Mouse (Mus musculus): ENCODE results near the gene Il31. TPM values are rescaled to one million over a fixed set of nuclear protein-coding genes. Genes with fewer than 3 reads are reported as not detected.
"Not testable (repeated sequence)": the region's sequence is repeated elsewhere in the genome, so short reads cannot be mapped to it uniquely, and the experiment has no call there.

Gene Il31
- total and polyA plus RNA-seq, 2 experiments from 2014 or later, result not detected

- peak within 1 kb of the TSS; percentile 63 for H3K9ac ChIP-seq
- H3K9me3 ChIP-seq (ENCODE audit: low read length), result no peaks in the 10 kb centered on the region
- peak; percentile 98 for DNase-seq
- H3K4me3 ChIP-seq (ENCODE audit: low read depth, low read length), result peak within 1 kb of the TSS; percentile 90
- H3K4me2 ChIP-seq (ENCODE audit: low read depth), result peak within 1 kb of the TSS; percentile 80
- H3K27me3 ChIP-seq (ENCODE audit: insufficient read depth, low read length), result no peaks in the 10 kb centered on the region
- H3K27ac ChIP-seq (ENCODE audit: low read depth, low read length), result peak within 1 kb of the TSS; percentile 74
- H3K4me1 ChIP-seq (ENCODE audit: insufficient read depth), result peaks cover 12% of the 10 kb centered on the region
- peak; percentile 98 for ATAC-seq
- peak; percentile 22; the same call in 1 of the 2 replicates for TF ChIP-seq CTCF (IDR thresholded peaks at IDR 0.05; ENCODE audit: low read depth)
- peaks cover 20% of the 10 kb centered on the region for H3K36me3 ChIP-seq (ENCODE audit: insufficient read depth)
- WGBS, result 1% methylated on average over 79 of the region's 82 CpGs
These were observed 34.6 kb upstream of the Il31 start, which contains the start of gene Diablo for GRCm38 (mm10) chr5:123523692-123524392. TSS of gene Diablo (minus strand) at chr5:123524176.

GRCm38 (mm10) chr5:123522166-123522565 lies 32.9 kb upstream of the Il31 start:
- no peak overlapping the region for H3K4me2 ChIP-seq (ENCODE audit: low read depth)
- H3K9me3 ChIP-seq (ENCODE audit: low read length), result no peaks in the 10 kb centered on the region
- no peak overlapping the region for H3K27ac ChIP-seq (ENCODE audit: low read depth, low read length)
- peaks cover 12% of the 10 kb centered on the region for H3K4me1 ChIP-seq (ENCODE audit: insufficient read depth)
- H3K36me3 ChIP-seq (ENCODE audit: insufficient read depth), result peaks cover 18% of the 10 kb centered on the region
- no peaks in the 10 kb centered on the region for H3K27me3 ChIP-seq (ENCODE audit: insufficient read depth, low read length)
- no peak overlapping the region for H3K9ac ChIP-seq
- WGBS, result 90% methylated on average over 1 of the region's 1 CpGs
- DNase-seq (no peak), ATAC-seq (no peak)
- no peak for TF ChIP-seq CTCF (IDR thresholded peaks at IDR 0.05; ENCODE audit: low read depth)
- no peak overlapping the region for H3K4me3 ChIP-seq (ENCODE audit: low read depth, low read length)

GRCm38 (mm10) chr5:123521621-123522020 lies 32.3 kb upstream of the Il31 start:
- Histone ChIP-seq H3K9ac (no peak overlapping the region), H3K4me3 (ENCODE audit: low read depth, low read length) (no peak overlapping the region), H3K36me3 (ENCODE audit: insufficient read depth) (peaks cover 22% of the 10 kb centered on the region), H3K4me2 (ENCODE audit: low read depth) (no peak overlapping the region), H3K4me1 (ENCODE audit: insufficient read depth) (peaks cover 12% of the 10 kb centered on the region), H3K9me3 (ENCODE audit: low read length) (no peaks in the 10 kb centered on the region), H3K27me3 (ENCODE audit: insufficient read depth, low read length) (no peaks in the 10 kb centered on the region), H3K27ac (ENCODE audit: low read depth, low read length) (no peak overlapping the region)
- ATAC-seq (no peak), DNase-seq (no peak)
- 83% methylated on average over 1 of the region's 1 CpGs for WGBS
- no peak for TF ChIP-seq CTCF (IDR thresholded peaks at IDR 0.05; ENCODE audit: low read depth)

- Histone ChIP-seq H3K4me1 (ENCODE audit: insufficient read depth) (peaks cover 12% of the 10 kb centered on the region), H3K9ac (no peak overlapping the region), H3K27ac (ENCODE audit: low read depth, low read length) (no peak overlapping the region), H3K27me3 (ENCODE audit: insufficient read depth, low read length) (no peaks in the 10 kb centered on the region), H3K4me3 (ENCODE audit: low read depth, low read length) (no peak overlapping the region), H3K36me3 (ENCODE audit: insufficient read depth) (peaks cover 31% of the 10 kb centered on the region), H3K4me2 (ENCODE audit: low read depth) (no peak overlapping the region), H3K9me3 (ENCODE audit: low read length) (no peaks in the 10 kb centered on the region)
- WGBS, result 92% methylated on average over 9 of the region's 9 CpGs
- DNase-seq, result no peak
- no peak for ATAC-seq
- no peak for TF ChIP-seq CTCF (IDR thresholded peaks at IDR 0.05; ENCODE audit: low read depth)
These were observed 31.4 kb upstream of the Il31 start for GRCm38 (mm10) chr5:123520666-123521065.

- Histone ChIP-seq H3K4me3 (ENCODE audit: low read depth, low read length) (no peak overlapping the region), H3K9me3 (ENCODE audit: low read length) (no peaks in the 10 kb centered on the region), H3K27me3 (ENCODE audit: insufficient read depth, low read length) (no peaks in the 10 kb centered on the region), H3K9ac (no peak overlapping the region), H3K27ac (ENCODE audit: low read depth, low read length) (no peak overlapping the region), H3K36me3 (ENCODE audit: insufficient read depth) (peaks cover 51% of the 10 kb centered on the region), H3K4me1 (ENCODE audit: insufficient read depth) (no peaks in the 10 kb centered on the region), H3K4me2 (ENCODE audit: low read depth) (no peak overlapping the region)
- no peak for TF ChIP-seq CTCF (IDR thresholded peaks at IDR 0.05; ENCODE audit: low read depth)
- 92% methylated on average over 5 of the region's 5 CpGs for WGBS
- DNase-seq, result no peak
- no peak for ATAC-seq
These were observed 25.6 kb upstream of the Il31 start for GRCm38 (mm10) chr5:123514871-123515270.

- H3K9me3 ChIP-seq (ENCODE audit: low read length), result no peaks in the 10 kb centered on the region
- no peak overlapping the region for H3K27ac ChIP-seq (ENCODE audit: low read depth, low read length)
- DNase-seq, result no peak
- ATAC-seq, result no peak
- H3K27me3 ChIP-seq (ENCODE audit: insufficient read depth, low read length), result no peaks in the 10 kb centered on the region
- no peak overlapping the region for H3K4me3 ChIP-seq (ENCODE audit: low read depth, low read length)
- no peak for TF ChIP-seq CTCF (IDR thresholded peaks at IDR 0.05; ENCODE audit: low read depth)
- 0 out of 2 replicates have a peak, but pooled peaks cover 5% of the 10 kb centered on the region for H3K4me1 ChIP-seq (ENCODE audit: insufficient read depth)
- H3K36me3 ChIP-seq (ENCODE audit: insufficient read depth), result peaks cover 33% of the 10 kb centered on the region
- H3K4me2 ChIP-seq (ENCODE audit: low read depth), result no peak overlapping the region
- WGBS, result 92% methylated on average over 3 of the region's 3 CpGs
- H3K9ac ChIP-seq, result no peak overlapping the region
These were observed 22.8 kb upstream of the Il31 start for GRCm38 (mm10) chr5:123512102-123512501.

GRCm38 (mm10) chr5:123511426-123511825 lies 22.1 kb upstream of the Il31 start:
- not testable (repeated sequence) for H3K9me3 ChIP-seq (ENCODE audit: low read length); H3K27ac ChIP-seq (ENCODE audit: low read depth, low read length); H3K4me1 ChIP-seq (ENCODE audit: insufficient read depth); DNase-seq; H3K4me3 ChIP-seq (ENCODE audit: low read depth, low read length); H3K27me3 ChIP-seq (ENCODE audit: insufficient read depth, low read length); H3K4me2 ChIP-seq (ENCODE audit: low read depth); ATAC-seq; H3K9ac ChIP-seq
- peaks cover 28% of the 10 kb centered on the region for H3K36me3 ChIP-seq (ENCODE audit: insufficient read depth)
- WGBS, result 74% methylated on average over 3 of the region's 3 CpGs

Measured in forebrain, postnatal 0 days (tissue).